Mouse (Mus musculus) embryonic facial prominence, embryonic 11.5 days (tissue): ENCODE data around the gene Gm11569. TPM values are rescaled to one million over a fixed set of nuclear protein-coding genes. Genes with fewer than 3 reads are reported as not detected.
"Not testable (repeated sequence)": the region's sequence is repeated elsewhere in the genome, so short reads cannot be mapped to it uniquely, and the experiment has no call there.

Experiments used
- ATAC-seq: fragments of 200-750 bp; cut with Nextera tagmentation; replicated peaks from 2 replicates; pipeline ENCODE4 v1.8.0; 2017; ENCODE audit warnings: low read depth; ENCODE audit not compliant: insufficient number of reproducible peaks, low FRiP score, low TSS enrichment
- DNase-seq: peaks from one replicate; pipeline ENCODE4 v3.0.0-alpha.2; 2015; ENCODE audit warnings: low spot score
- H3K27ac ChIP-seq: fragments of 300-500 bp; sonication (generic); replicated peaks from 2 replicates; pipeline ENCODE4 v1.5.1; 2014; ENCODE audit warnings: mild to moderate bottlenecking, low read depth, low read length, control low read depth
- H3K27me3 ChIP-seq: fragments of 300-500 bp; sonication (generic); 2 replicates; pipeline ENCODE4 v1.6.1; 2014; ENCODE audit warnings: mild to moderate bottlenecking, low read length, moderate library complexity, mixed read lengths; ENCODE audit not compliant: control insufficient read depth, insufficient read depth
- H3K36me3 ChIP-seq: fragments of 300-500 bp; sonication (generic); replicated peaks from 2 replicates; pipeline ENCODE4 v1.6.1; 2014; ENCODE audit warnings: low read depth, mild to moderate bottlenecking, low read length, moderate library complexity, mixed read lengths; ENCODE audit not compliant: control insufficient read depth, insufficient read depth
- H3K4me1 ChIP-seq: fragments of 300-500 bp; sonication (generic); 2 replicates; pipeline ENCODE4 v1.6.1; 2014; ENCODE audit warnings: low read length, mixed read lengths; ENCODE audit not compliant: control insufficient read depth, insufficient read depth
- H3K4me2 ChIP-seq: fragments of 300-500 bp; sonication (generic); 2 replicates; pipeline ENCODE4 v1.6.1; 2014; ENCODE audit warnings: low read depth, mild to moderate bottlenecking, control low read depth, low read length, moderate library complexity
- H3K4me3 ChIP-seq: fragments of 300-500 bp; sonication (generic); 2 replicates; pipeline ENCODE4 v1.5.1; 2014; ENCODE audit warnings: low read depth, low read length, control low read depth
- H3K9ac ChIP-seq: fragments of 300-500 bp; sonication (generic); replicated peaks from 2 replicates; pipeline ENCODE4 v1.6.1; 2014; ENCODE audit warnings: mild to moderate bottlenecking, control low read depth, low read length
- H3K9me3 ChIP-seq: fragments of 300-500 bp; sonication (generic); replicated peaks from 2 replicates; pipeline ENCODE4 v1.6.1; 2016; ENCODE audit warnings: mild to moderate bottlenecking, low read length, inconsistent platforms, mixed read lengths; ENCODE audit not compliant: control insufficient read depth
- WGBS: fragments of 180-500 bp; shearing (Covaris S2); extraction: QIAGEN DNeasy Blood & Tissue Kit; methylation state at CpG from one replicate; pipeline ENCODE4 v1.1.7; 2014; 5-methylcytosine and 5-hydroxymethylcytosine counted together
- polyA plus RNA-seq: library from polyadenylated mRNA; unstranded; fragments of >200 nt; fragmentation: Nextera tagmentation; extraction: Ambion mirVana; gene quantifications from 2 replicates; pipeline ENCODE4 v1.2.1, GENCODE M21; 2014

The Gm11569 gene
- polyA plus RNA-seq, 1 experiment from 2014 or later, result not detected

GRCm38 (mm10) chr11:99784900-99785299, 13.8 kb downstream of the Gm11569 start, which contains the start of gene Krtap4-9:
Krtap4-9 (plus strand) TSS chr11:99785200.
- not testable (repeated sequence) for H3K27ac ChIP-seq, H3K9me3 ChIP-seq, H3K36me3 ChIP-seq, H3K9ac ChIP-seq, H3K27me3 ChIP-seq, ATAC-seq, DNase-seq, H3K4me3 ChIP-seq, H3K4me1 ChIP-seq, H3K4me2 ChIP-seq

- Histone ChIP-seq H3K4me1 (no peaks in the 10 kb centered on the region), H3K9me3 (no peaks in the 10 kb centered on the region), H3K27ac (no peak within 1 kb of the TSS), H3K4me2 (no peak within 1 kb of the TSS), H3K9ac (no peak within 1 kb of the TSS), H3K4me3 (no peak within 1 kb of the TSS), H3K36me3 (no peaks in the 10 kb centered on the region), H3K27me3 (no peaks in the 10 kb centered on the region)
- DNase-seq (no peak), ATAC-seq (no peak)
- 87% methylated on average over 2 of the region's 2 CpGs for WGBS
Observed at GRCm38 (mm10) chr11:99780604-99781003, 18.1 kb downstream of the Gm11569 start, which contains the start of gene Krtap4-8. Krtap4-8 (minus strand) TSS chr11:99780704.

GRCm38 (mm10) chr11:99778401-99778800, 20.3 kb downstream of the Gm11569 start:
- no peak for ATAC-seq
- 54% methylated on average over 7 of the region's 7 CpGs for WGBS
- no peak for DNase-seq
- Histone ChIP-seq H3K36me3 (no peaks in the 10 kb centered on the region), H3K9me3 (no peaks in the 10 kb centered on the region), H3K4me2 (no peak overlapping the region), H3K4me3 (no peak overlapping the region), H3K9ac (no peak overlapping the region), H3K4me1 (no peaks in the 10 kb centered on the region), H3K27ac (no peak overlapping the region), H3K27me3 (no peaks in the 10 kb centered on the region)

- not testable (repeated sequence) for H3K4me3 ChIP-seq, H3K27ac ChIP-seq, H3K4me1 ChIP-seq, ATAC-seq, H3K4me2 ChIP-seq, DNase-seq, H3K9ac ChIP-seq, H3K27me3 ChIP-seq, H3K36me3 ChIP-seq, H3K9me3 ChIP-seq
Observed at GRCm38 (mm10) chr11:99772813-99773212, 25.9 kb downstream of the Gm11569 start, which contains the start of gene Gm11595. Gm11595 (minus strand) TSS chr11:99772913.

GRCm38 (mm10) chr11:99768410-99768809, 30.3 kb downstream of the Gm11569 start:
- Histone ChIP-seq H3K36me3 (no peaks in the 10 kb centered on the region), H3K9me3 (no peaks in the 10 kb centered on the region), H3K9ac (no peak overlapping the region), H3K27ac (no peak overlapping the region), H3K27me3 (no peaks in the 10 kb centered on the region), H3K4me1 (no peaks in the 10 kb centered on the region), H3K4me3 (no peak overlapping the region), H3K4me2 (no peak overlapping the region)
- ATAC-seq, result no peak
- whole genome bisulfite sequencing, result 59% methylated on average over 2 of the region's 2 CpGs
- DNase-seq, result no peak

- 96% methylated on average over 1 of the region's 1 CpGs for WGBS
- DNase-seq, result no peak
- no peaks in the 10 kb centered on the region for H3K9me3 ChIP-seq
Observed at GRCm38 (mm10) chr11:99758877-99759276, 39.9 kb downstream of the Gm11569 start.

More at GRCm38 (mm10) chr11:99758877-99759276, 39.9 kb downstream of the Gm11569 start:
- no peak overlapping the region for H3K4me3 ChIP-seq
- no peaks in the 10 kb centered on the region for H3K36me3 ChIP-seq
- H3K4me2 ChIP-seq, result no peak overlapping the region
- H3K9ac ChIP-seq, result no peak overlapping the region
- no peak overlapping the region for H3K27ac ChIP-seq
- no peak for ATAC-seq
- H3K27me3 ChIP-seq, result no peaks in the 10 kb centered on the region
- H3K4me1 ChIP-seq, result no peaks in the 10 kb centered on the region

Other genes starting within 250 kb of the Gm11569 start
- gene Krtap3-3, start 248.1 kb downstream of the Gm11569 start, polyA plus RNA-seq, result not detected in 2 replicates
- gene Krtap3-2, start 242.1 kb downstream of the Gm11569 start, polyA plus RNA-seq, result not detected in 2 replicates
- not detected in 2 replicates for gene Gm11939, start 239.5 kb downstream of the Gm11569 start, polyA plus RNA-seq
- not detected in 2 replicates for gene Krtap3-1, start 232.3 kb downstream of the Gm11569 start, polyA plus RNA-seq
- not detected in 2 replicates for gene Krtap1-5, start 217.9 kb downstream of the Gm11569 start, polyA plus RNA-seq
- gene Krtap1-4, start 215.3 kb downstream of the Gm11569 start, polyA plus RNA-seq, result not detected in 2 replicates
- gene Krtap1-3, start 207.6 kb downstream of the Gm11569 start, polyA plus RNA-seq, result not detected in 2 replicates
- not detected in 2 replicates for gene Krtap9-3, start 200.8 kb downstream of the Gm11569 start, polyA plus RNA-seq
- gene Gm11938, start 195.6 kb downstream of the Gm11569 start, polyA plus RNA-seq, result not detected in 2 replicates
- gene Gm11937, start 188.7 kb downstream of the Gm11569 start, polyA plus RNA-seq, result not detected in 2 replicates
- gene Krtap2-4, start 184.1 kb downstream of the Gm11569 start, polyA plus RNA-seq, result not detected in 2 replicates
- not detected in 2 replicates for gene Gm11562, start 178.5 kb downstream of the Gm11569 start, polyA plus RNA-seq
- gene Krtap4-1, start 170.7 kb downstream of the Gm11569 start, polyA plus RNA-seq, result not detected in 2 replicates
- gene Krtap4-2, start 163.8 kb downstream of the Gm11569 start, polyA plus RNA-seq, result not detected in 2 replicates
- gene Krtap4-7, start 154.8 kb downstream of the Gm11569 start, polyA plus RNA-seq, result not detected in 2 replicates
- not detected in 2 replicates for gene Gm11555, start 148.7 kb downstream of the Gm11569 start, polyA plus RNA-seq
- not detected in 2 replicates for gene Gm11563, start 140.0 kb downstream of the Gm11569 start, polyA plus RNA-seq
- gene Krtap4-6, start 133.0 kb downstream of the Gm11569 start, polyA plus RNA-seq, result not detected in 2 replicates
- gene Gm14190, start 108.2 kb downstream of the Gm11569 start, polyA plus RNA-seq, result not detected in 2 replicates
- not detected in 2 replicates for gene Gm14180, start 64.6 kb downstream of the Gm11569 start, polyA plus RNA-seq
- gene Gm11595, start 26.0 kb downstream of the Gm11569 start, polyA plus RNA-seq, result not detected in 2 replicates
- not detected in 2 replicates for gene Krtap4-8, start 18.2 kb downstream of the Gm11569 start, polyA plus RNA-seq
- not detected in 2 replicates for gene Krtap4-9, start 13.7 kb downstream of the Gm11569 start, polyA plus RNA-seq
- not detected in 2 replicates for gene Gm11596, start 5.5 kb downstream of the Gm11569 start, polyA plus RNA-seq
- gene Gm11554, start 5.5 kb upstream of the Gm11569 start, polyA plus RNA-seq, result not detected in 2 replicates
- not detected in 2 replicates for gene Krtap4-13, start 11.0 kb upstream of the Gm11569 start, polyA plus RNA-seq
- not detected in 2 replicates for gene Gm11564, start 16.7 kb upstream of the Gm11569 start, polyA plus RNA-seq
- not detected in 2 replicates for gene 2300003K06Rik, start 39.1 kb upstream of the Gm11569 start, polyA plus RNA-seq
- not detected in 2 replicates for gene Krtap4-16, start 52.7 kb upstream of the Gm11569 start, polyA plus RNA-seq
- gene Gm11568, start 59.0 kb upstream of the Gm11569 start, polyA plus RNA-seq, result not detected in 2 replicates
- not detected in 2 replicates for gene Gm11559, start 65.5 kb upstream of the Gm11569 start, polyA plus RNA-seq
- not detected in 2 replicates for gene Krtap9-1, start 74.5 kb upstream of the Gm11569 start, polyA plus RNA-seq
- gene Gm11567, start 80.3 kb upstream of the Gm11569 start, polyA plus RNA-seq, result not detected in 2 replicates
- gene Krtap31-1, start 109.0 kb upstream of the Gm11569 start, polyA plus RNA-seq, result not detected in 2 replicates
- gene Gm11565, start 115.8 kb upstream of the Gm11569 start, polyA plus RNA-seq, result not detected in 2 replicates
- not detected in 2 replicates for gene Krtap31-2, start 137.4 kb upstream of the Gm11569 start, polyA plus RNA-seq
- not detected in 2 replicates for gene Krtap9-5, start 149.5 kb upstream of the Gm11569 start, polyA plus RNA-seq
- not detected in 2 replicates for gene Krtap29-1, start 180.1 kb upstream of the Gm11569 start, polyA plus RNA-seq
- not detected in 2 replicates for gene Krtap16-1, start 187.7 kb upstream of the Gm11569 start, polyA plus RNA-seq
- not detected in 2 replicates for gene Krtap17-1, start 195.1 kb upstream of the Gm11569 start, polyA plus RNA-seq
- gene Krt33a, start 217.3 kb upstream of the Gm11569 start, polyA plus RNA-seq, result not detected in 2 replicates
- gene Krt33b, start 230.9 kb upstream of the Gm11569 start, polyA plus RNA-seq, result not detected in 2 replicates
- gene Krt34, start 242.6 kb upstream of the Gm11569 start, polyA plus RNA-seq, result not detected in 2 replicates